Comparison of ENCODE assay signal across 13 mouse cellular contexts in the genomic region with DNA sequence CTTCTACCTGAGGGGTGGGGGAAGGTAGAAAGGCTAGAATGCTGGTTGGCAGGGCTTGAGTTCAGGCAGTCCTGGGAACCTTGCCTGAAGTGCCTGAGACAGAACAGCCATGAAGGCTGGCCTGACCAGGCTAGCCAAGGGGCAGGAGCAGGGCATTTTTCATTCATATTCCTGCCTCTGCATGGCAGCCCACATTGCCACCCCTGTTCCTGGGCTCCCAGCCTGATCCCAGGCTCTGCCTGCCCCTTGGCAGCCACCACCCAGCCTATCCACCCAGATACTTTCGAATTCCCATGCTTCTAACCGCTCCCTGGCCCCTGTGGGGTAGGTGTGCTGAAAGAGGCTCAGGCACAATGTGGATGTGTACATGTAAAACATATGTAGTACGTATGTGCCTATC. TPM values are rescaled to one million over a fixed set of nuclear protein-coding genes. Genes with fewer than 3 reads are reported as not detected.
DNase-seq lines count a peak whose midpoint lies in the region; ATAC-seq and TF ChIP-seq lines count a peak whose summit lies in the region.
"Had no signal": no experiment of that assay in that cellular context is flagged by ENCODE, and none has a peak within 500 bp of the region (broad histone marks: within the 10 kb centered on the region; RNA-seq: fewer than 3 reads in every experiment).

No protein-coding gene starts in this region.

- intact Hi-C loops in heart, postnatal 14 days (cut with DNase I): no loop called here
- intact Hi-C loops in gastrocnemius, adult 2 months (cut with DNase I): no loop called here

- DNase-seq in heart, postnatal 14 days: no peak
- no peak for DNase-seq in lung, adult 18-20 months
- DNase-seq in midbrain, postnatal 0 days (ENCODE audit: low spot score): no peak
- no peak for DNase-seq in gastrocnemius, adult 2 months
- no peak for DNase-seq in cerebellum, adult 18-20 months
- DNase-seq: embryo, embryonic 11 days; lung, postnatal 14 days; right cerebral cortex, postnatal 25 days; thymus, adult 2 months had no signal

- H3K4me1 ChIP-seq in heart, embryonic 13.5 days: peaks cover 41% of the 10 kb centered on the region
- peaks cover 54% of the 10 kb centered on the region for H3K4me1 ChIP-seq in lung, embryonic 15.5 days
- H3K4me1 ChIP-seq in heart, embryonic 16.5 days (ENCODE audit: control insufficient read depth, insufficient read depth, low read length): peaks cover 31% of the 10 kb centered on the region
- H3K4me1 ChIP-seq in midbrain, postnatal 0 days (ENCODE audit: insufficient read depth, low read length): no peaks in the 10 kb centered on the region; the same call in 1 of the 2 replicates

- peaks cover 9% of the 10 kb centered on the region; the same call in 1 of the 2 replicates for H3K27me3 ChIP-seq in heart, embryonic 13.5 days (replicated peaks)
- H3K27me3 ChIP-seq in lung, embryonic 15.5 days: no peaks in the 10 kb centered on the region
- H3K27me3 ChIP-seq in heart, embryonic 16.5 days (ENCODE audit: control insufficient read depth, insufficient read depth, low read length): no peaks in the 10 kb centered on the region; the same call in 1 of the 2 replicates
- H3K27me3 ChIP-seq in midbrain, postnatal 0 days (ENCODE audit: insufficient read depth, low read length): no peaks in the 10 kb centered on the region

- H3K4me2 ChIP-seq in heart, embryonic 13.5 days: no peak overlapping the region
- no peak overlapping the region for H3K4me2 ChIP-seq in lung, embryonic 15.5 days
- no peak overlapping the region for H3K4me2 ChIP-seq in heart, embryonic 16.5 days (ENCODE audit: low read depth, low read length)
- no peak overlapping the region for H3K4me2 ChIP-seq in midbrain, postnatal 0 days (ENCODE audit: low read depth, low read length, poor library complexity, severe bottlenecking)

- H3K9me3 ChIP-seq in heart, embryonic 13.5 days: no peaks in the 10 kb centered on the region
- no peaks in the 10 kb centered on the region for H3K9me3 ChIP-seq in lung, embryonic 15.5 days
- H3K9me3 ChIP-seq in heart, embryonic 16.5 days (replicated peaks; ENCODE audit: control insufficient read depth, low read length): no peaks in the 10 kb centered on the region
- no peaks in the 10 kb centered on the region for H3K9me3 ChIP-seq in midbrain, postnatal 0 days (ENCODE audit: low read length)

- H3K36me3 ChIP-seq in heart, embryonic 13.5 days: no peaks in the 10 kb centered on the region
- H3K36me3 ChIP-seq in lung, embryonic 15.5 days: no peaks in the 10 kb centered on the region
- no peaks in the 10 kb centered on the region for H3K36me3 ChIP-seq in heart, embryonic 16.5 days (ENCODE audit: control insufficient read depth, insufficient read depth)
- H3K36me3 ChIP-seq in midbrain, postnatal 0 days (ENCODE audit: insufficient read depth, low read length): no peaks in the 10 kb centered on the region

- WGBS in heart, embryonic 13.5 days: 85% methylated on average over 3 of the region's 3 CpGs
- WGBS in lung, embryonic 15.5 days: 87% methylated on average over 3 of the region's 3 CpGs
- 88% methylated on average over 3 of the region's 3 CpGs for WGBS in heart, embryonic 16.5 days
- 88% methylated on average over 3 of the region's 3 CpGs for WGBS in midbrain, postnatal 0 days

- no peak for ATAC-seq in heart, embryonic 13.5 days (ENCODE audit: extremely low read depth, insufficient number of reproducible peaks, low FRiP score, low TSS enrichment)
- ATAC-seq in lung, embryonic 15.5 days (ENCODE audit: borderline replicate concordance, extremely low read depth, low FRiP score, low TSS enrichment): no peak
- no peak for ATAC-seq in heart, embryonic 16.5 days (replicated peaks; ENCODE audit: extremely low read depth, insufficient read depth, low FRiP score)
- ATAC-seq in midbrain, postnatal 0 days (ENCODE audit: low FRiP score): no peak
- ATAC-seq: CD4-positive, CD25-positive, alpha-beta regulatory T cell, adult 4 months had no signal

- no peak for TF ChIP-seq CTCF in midbrain, postnatal 0 days (IDR thresholded peaks at IDR 0.05)
- TF ChIP-seq CTCF in gastrocnemius, adult 2 months (IDR thresholded peaks at IDR 0.05): no peak

- H3K9ac ChIP-seq in heart, embryonic 13.5 days: no peak overlapping the region
- no peak overlapping the region for H3K9ac ChIP-seq in lung, embryonic 15.5 days
- H3K9ac ChIP-seq in heart, embryonic 16.5 days (ENCODE audit: low read length): peak overlapping the region; percentile 59; the same call in 1 of the 2 replicates
- no peak overlapping the region for H3K9ac ChIP-seq in midbrain, postnatal 0 days (replicated peaks; ENCODE audit: low read length, poor library complexity, severe bottlenecking)

- no peak overlapping the region for H3K4me3 ChIP-seq in heart, embryonic 13.5 days
- no peak overlapping the region for H3K4me3 ChIP-seq in lung, embryonic 15.5 days
- no peak overlapping the region for H3K4me3 ChIP-seq in heart, embryonic 16.5 days (ENCODE audit: low read length)
- no peak overlapping the region for H3K4me3 ChIP-seq in midbrain, postnatal 0 days (ENCODE audit: low read depth, low read length)
- H3K4me3 ChIP-seq in gastrocnemius, adult 2 months: no peak overlapping the region

- H3K27ac ChIP-seq in heart, embryonic 13.5 days (replicated peaks): peak overlapping the region; percentile 90; the same call in 1 of the 2 replicates
- H3K27ac ChIP-seq in lung, embryonic 15.5 days: peak overlapping the region; percentile 87
- no peak overlapping the region for H3K27ac ChIP-seq in heart, embryonic 16.5 days (ENCODE audit: low read length)
- H3K27ac ChIP-seq in midbrain, postnatal 0 days (ENCODE audit: low read depth, low read length): 0 out of 2 replicates have a peak overlapping the region, but pooled peaks have one; percentile 3
- no peak overlapping the region for H3K27ac ChIP-seq in gastrocnemius, adult 2 months

RNA-seq across cellular contexts. Expression of a gene that starts 32.3 kb away (rescaled TPM):
- 0.64 and 0.84 TPM in 2 replicates for polyA plus RNA-seq in heart, embryonic 13.5 days (2015; fragmentation: Nextera tagmentation; extraction: Ambion mirVana)
- under 1 TPM in 1 of 2 experiments, not detected in 1; 0.60 TPM for total RNA-seq in heart, postnatal 14 days (2021)
- polyA plus RNA-seq in lung, embryonic 15.5 days (2015; fragmentation: Nextera tagmentation; extraction: Ambion mirVana): not detected in 2 replicates
- polyA plus RNA-seq in heart, embryonic 16.5 days (2015; fragmentation: Nextera tagmentation; extraction: Ambion mirVana): 0.54 and 1.4 TPM in 2 replicates
- total RNA-seq in midbrain, postnatal 0 days (2014; rRNA removed): not detected in 2 replicates
- 0.67 TPM in 1 of 2 replicates, not detected in the other for polyA plus RNA-seq in midbrain, postnatal 0 days (2015; fragmentation: Nextera tagmentation; extraction: Ambion mirVana)
- total RNA-seq in gastrocnemius, adult 2 months (2021): under 1 TPM in 1 of 2 experiments, not detected in 1; 0.50 TPM
- polyA plus RNA-seq: CD4-positive, CD25-positive, alpha-beta regulatory T cell, adult 4 months; thymus, adult 2 months had no signal

Comparison
In these comparisons a context has a peak if more than half of its experiments do, and no peak if none do; other contexts are left out.
1. H3K27ac ChIP-seq: peak in heart, embryonic 13.5 days (single experiment), lung, embryonic 15.5 days (single experiment) and midbrain, postnatal 0 days (single experiment); none in heart, embryonic 16.5 days (single experiment) and gastrocnemius, adult 2 months (single experiment).